Mouse (Mus musculus) erythroblast, embryonic 14.5 days (primary cell): ENCODE measurements around the gene Bcat2.

Source experiments
- GATA1 ChIP-seq: IDR thresholded peaks from 2 replicates; pipeline ENCODE4 v1.6.1; 2012; ENCODE audit warnings: low read length, inconsistent platforms, mixed read lengths
- TAL1 ChIP-seq: IDR thresholded peaks from 3 replicates; pipeline ENCODE4 v1.6.1; 2012; ENCODE audit warnings: low read length, inconsistent platforms, mixed read lengths

DNA sequence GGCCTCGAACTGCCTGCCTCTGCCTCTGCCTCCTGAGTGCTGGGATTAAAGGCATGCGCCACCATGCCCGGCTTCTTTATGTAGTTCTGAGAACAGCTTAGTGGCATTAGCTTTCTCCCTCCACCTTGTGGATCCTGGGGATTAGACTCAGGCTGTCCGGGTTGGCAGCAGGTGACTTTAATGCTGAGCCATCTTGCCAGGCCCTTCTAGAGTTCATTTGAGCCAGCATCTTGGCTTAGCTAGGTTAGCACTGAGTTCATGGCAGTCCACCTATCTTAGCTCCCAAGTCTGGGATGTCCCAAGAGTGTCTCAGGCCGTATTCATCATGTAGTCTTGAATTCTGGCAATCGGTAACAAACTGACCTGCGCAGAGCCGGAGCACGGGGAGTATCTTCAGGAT lies 4.5 kb upstream of the Bcat2 start:
- no peak for TF ChIP-seq TAL1
- no peak for TF ChIP-seq GATA1
